Mouse (Mus musculus): ENCODE results near the gene Dnah12.
"Not testable (repeated sequence)": the region's sequence is repeated elsewhere in the genome, so short reads cannot be mapped to it uniquely, and the experiment has no call there.

Dnah12 gene

DNA sequence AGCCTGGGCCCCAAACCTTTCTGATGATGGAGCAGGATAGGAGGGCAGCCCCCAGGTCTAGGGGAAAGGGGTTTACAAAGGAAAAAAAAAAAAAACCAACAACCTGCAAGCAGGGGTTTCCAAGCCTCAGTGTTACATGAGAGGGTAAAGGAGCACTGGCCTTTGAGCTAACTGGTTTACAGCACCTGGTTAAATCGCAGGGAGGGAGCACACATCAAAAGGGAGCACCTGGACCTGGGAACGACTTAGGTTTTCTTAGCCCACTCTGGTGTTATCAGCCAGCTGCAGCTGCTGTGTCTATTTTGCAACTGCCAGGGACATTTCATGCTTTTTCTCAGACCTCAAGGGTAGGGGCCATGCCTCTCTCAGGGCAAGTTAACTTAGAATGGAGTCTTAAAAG is 26.6 kb downstream of the Dnah12 start:
- DNase-seq (ENCODE audit: low read depth) = not testable (repeated sequence)

DNA sequence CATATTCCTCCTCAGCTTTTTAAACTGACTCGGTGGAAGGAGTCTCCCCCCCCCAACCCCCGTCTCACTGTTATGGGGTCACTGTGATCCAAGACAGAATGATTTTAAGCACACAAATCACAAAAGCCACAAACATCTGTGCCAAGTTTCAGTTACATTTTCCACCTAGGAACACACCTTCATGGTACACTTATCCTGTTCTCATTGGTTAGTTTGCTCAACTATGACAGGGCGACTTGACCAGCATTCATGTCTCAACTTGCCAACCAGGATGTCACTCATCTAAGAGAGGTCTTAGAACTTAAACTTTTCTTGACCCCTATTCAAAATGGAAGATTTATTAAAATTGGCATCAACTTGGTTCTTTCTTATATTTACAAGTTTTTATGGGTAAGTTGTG is 31.8 kb downstream of the Dnah12 start:
- no peak for DNase-seq (ENCODE audit: low read depth)

DNA sequence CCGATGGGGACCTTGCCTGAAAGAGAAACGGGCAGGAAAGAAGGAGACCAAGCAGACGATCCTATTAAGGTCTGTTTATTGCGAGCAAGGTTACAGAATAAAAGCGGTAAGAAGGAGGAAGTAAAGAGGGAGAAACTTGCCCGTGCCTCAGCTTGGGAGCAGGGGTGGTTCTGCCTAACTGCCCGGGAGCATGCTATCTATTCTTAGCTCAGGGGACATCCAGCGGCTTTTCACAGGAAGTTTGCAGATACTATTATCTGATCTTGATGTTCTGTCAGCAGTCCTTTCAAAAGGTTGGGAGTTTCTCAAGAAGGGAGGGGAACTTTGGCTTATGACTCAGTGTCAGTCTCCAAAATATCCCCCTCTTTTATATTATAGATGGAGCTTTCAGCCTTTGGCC is 65.5 kb downstream of the Dnah12 start:
- DNase-seq (ENCODE audit: low read depth) = peak; percentile 89

DNA sequence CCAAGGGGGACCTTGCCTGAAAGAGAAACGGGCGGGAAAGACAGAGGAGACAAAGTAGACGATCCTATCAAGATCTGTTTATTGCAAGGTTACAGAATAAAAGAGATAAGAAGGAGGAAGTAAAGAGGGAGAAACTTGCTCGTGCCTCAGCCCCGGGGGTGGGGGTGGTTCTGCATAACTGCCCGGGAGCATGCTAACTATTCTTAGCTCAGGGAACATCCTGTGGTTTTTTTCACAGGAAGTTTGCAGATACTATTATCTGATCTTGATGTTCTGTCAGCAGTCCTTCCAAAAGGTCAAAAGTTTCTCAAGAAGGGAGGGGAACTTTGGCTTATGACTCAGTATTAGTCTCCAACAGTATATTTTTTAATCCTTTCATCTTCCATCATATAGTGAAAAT is 71.8 kb downstream of the Dnah12 start:
- peak; percentile 85 for DNase-seq (ENCODE audit: low read depth)

DNA sequence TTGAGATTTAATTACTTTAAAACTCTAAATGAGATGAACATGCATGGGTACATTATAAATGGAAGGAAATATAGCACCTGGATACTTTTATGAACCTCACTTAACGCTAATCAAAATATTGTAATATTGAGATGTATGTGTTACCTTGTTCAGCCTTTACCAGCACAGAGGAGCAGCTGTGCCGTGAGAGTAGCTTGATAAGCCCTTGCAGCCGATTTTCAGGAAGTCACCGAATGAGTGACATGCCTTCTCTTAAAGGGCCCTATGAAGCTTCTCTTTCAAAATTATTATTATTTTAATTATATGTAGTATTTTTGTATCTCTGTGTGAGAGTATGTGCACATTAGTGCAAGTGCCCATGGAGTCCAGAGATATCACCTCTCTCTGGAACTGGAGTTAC is 75.1 kb downstream of the Dnah12 start:
- no peak for DNase-seq (ENCODE audit: low read depth)

DNA sequence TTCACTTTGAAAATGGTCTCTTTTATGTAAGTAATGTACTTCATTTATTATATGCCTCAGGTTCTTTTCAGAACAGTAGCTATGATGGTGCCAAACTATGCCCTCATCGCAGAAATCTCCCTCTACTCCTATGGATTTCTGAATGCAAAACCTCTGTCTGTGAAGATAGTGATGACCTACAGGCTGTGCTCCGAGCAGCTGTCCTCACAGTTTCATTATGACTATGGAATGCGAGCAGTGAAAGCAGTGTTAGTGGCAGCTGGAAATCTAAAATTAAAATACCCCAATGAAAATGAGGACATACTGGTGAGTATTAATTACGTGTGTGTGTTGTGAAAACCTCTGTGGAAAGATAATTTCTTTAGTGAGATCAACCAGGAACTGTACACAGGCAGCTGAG is 80.5 kb downstream of the Dnah12 start:
- DNase-seq (ENCODE audit: low read depth) = no peak

DNA sequence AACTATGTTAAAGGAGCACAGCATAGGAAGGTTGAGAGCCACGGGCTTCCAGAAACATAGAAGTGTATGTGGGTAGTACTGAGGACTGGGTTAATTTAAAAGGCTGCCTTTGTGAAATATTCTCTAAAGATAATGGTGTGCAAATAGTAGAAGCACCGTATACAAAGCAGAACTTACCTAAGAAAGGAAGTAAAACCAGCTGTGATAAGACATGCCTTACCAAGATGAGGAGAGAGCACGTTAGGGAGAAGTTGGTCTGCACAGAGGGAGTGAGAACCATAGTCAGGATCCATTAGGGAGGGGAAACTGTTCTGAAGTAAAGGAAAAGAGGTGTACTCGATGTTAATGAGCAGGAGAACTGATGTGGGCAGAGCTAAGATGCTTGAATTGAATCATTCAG is 90.7 kb downstream of the Dnah12 start:
- DNase-seq (ENCODE audit: low read depth) = peak; percentile 32

DNA sequence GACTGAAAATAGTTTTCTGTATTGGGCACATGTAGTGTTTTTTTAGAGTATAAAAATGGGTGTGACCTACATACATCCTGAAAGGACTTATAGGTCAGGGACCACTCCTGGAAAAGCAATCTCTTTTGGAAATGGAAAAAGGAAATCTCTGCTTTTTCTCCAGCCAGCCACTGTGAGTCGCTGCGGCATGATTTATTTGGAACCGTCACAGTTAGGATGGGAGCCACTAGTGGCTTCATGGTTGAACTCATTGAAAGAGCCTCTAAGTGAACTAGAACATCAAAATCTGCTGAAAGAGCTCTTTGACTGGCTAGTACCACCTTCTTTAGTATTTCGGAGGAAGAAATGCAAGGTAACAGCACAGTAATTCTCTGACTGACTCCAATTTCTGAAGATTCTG is 92.6 kb downstream of the Dnah12 start:
- DNase-seq (ENCODE audit: low read depth) = no peak

DNA sequence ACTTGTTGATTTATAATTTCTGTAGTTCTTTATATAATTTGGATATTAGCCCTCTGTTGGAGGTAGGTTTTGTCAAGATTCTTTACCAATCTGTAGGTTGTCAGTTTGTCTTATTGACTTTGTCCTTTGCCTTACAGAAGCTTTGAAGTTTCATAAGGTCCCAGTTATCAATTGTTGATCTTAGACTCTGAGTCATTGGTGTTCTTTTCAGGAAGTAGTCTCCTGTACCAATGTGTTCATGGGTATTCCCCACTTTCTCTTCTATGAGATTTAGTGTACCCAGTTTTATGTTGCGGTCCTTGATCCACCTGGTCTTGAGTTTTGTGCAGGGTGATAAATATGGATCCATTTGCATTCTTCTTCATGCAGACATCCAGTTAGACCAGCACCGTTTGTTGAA is 101.4 kb downstream of the Dnah12 start:
- DNase-seq (ENCODE audit: low read depth) = peak; percentile 73

DNA sequence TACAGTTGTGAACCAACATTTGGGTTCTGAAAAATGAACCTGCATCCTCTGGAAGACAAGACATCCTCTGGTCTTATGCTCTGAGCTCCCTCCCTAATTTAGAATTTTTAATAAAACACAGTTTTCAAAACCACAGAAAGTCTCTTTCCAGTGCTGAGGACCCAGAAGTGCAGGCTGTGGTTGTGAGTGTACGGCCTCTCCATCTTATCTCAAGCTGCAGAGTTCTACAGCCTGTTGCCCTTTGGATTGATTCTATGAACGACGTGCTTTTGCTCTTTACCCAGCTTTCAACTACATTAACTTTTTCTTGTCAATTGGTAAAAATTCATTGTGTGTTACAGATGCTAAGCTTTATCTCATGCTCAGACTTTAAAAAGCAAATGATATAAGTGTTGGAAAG is 105.3 kb downstream of the Dnah12 start:
- peak; percentile 61 for DNase-seq (ENCODE audit: low read depth)

DNA sequence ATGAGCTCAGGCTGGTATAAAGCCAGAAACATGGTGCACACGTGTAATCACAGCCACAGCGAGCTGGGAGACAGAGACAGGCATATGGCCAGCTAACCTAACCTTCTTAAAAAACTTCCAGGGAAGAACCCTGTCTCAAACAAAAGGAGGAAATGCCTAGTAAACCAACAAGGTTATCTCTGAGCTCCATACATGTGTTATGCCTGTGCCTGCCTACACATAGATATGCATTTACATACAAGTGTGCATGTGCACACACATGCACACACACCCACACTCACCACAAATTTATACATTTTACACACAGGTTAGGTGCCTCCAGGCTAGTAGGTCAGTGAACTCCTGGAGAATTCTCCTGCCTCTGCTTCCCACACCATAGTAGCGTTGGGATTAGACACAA is 106.2 kb downstream of the Dnah12 start:
- DNase-seq (ENCODE audit: low read depth) = no peak

DNA sequence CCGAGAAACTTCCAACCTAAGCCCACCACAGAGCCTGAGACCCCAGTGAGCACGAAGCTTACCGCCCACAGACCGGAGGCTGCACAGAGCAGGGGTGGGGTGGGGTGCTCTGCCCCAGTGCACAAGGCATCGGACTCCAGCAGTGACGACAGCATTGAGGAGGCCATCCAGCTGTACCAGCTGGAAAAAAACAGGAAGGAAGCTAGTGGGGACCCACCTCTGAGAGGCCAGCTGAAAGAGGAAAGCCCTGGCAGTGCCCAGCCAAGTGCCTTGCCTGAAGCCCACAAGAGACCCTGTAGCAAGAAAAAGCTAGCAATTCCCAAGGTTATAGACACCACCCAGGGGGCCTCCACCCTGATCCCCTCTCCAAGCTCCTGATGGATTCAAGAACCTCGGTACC is 112.4 kb downstream of the Dnah12 start:
- no peak for DNase-seq (ENCODE audit: low read depth)

DNA sequence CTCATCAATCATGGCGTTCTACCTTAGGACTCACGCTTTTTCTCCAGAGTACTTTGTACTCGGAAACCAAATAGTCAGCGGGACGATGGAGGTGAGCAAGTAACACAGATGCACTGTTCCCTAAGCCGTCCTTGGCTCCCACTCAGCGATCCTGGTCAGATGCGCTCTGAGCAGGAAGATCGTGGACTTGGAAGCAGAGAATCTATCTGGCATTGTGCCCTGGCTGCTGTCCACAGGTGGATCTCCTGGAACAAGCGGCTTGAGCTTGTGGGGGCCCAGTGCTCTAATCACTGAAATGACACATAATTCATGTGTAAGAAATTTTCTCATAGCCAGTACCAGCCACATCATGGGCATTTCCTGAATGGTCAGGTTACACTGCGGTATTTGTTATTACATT is 119.7 kb downstream of the Dnah12 start:
- no peak for DNase-seq (ENCODE audit: low read depth)

DNA sequence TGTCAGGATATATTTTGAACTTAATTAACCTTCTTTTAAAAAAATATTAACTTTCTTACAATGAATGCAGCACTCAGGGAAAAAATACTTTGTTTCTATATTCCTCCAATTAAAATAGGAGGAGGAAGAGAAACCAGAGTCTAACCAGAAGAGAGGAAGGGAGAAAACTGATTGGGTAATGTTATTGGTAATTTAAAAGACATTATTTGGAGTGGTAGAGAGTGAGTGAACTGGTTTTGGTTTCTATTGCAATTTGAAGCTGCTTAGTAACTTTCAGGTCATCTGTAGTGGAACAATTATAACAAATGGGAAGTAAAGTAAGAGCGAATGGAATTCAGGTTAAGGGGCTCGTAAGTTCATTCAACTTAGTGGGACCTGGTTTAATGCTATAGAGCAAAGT is 120.8 kb downstream of the Dnah12 start:
- DNase-seq (ENCODE audit: low read depth) = no peak

DNA sequence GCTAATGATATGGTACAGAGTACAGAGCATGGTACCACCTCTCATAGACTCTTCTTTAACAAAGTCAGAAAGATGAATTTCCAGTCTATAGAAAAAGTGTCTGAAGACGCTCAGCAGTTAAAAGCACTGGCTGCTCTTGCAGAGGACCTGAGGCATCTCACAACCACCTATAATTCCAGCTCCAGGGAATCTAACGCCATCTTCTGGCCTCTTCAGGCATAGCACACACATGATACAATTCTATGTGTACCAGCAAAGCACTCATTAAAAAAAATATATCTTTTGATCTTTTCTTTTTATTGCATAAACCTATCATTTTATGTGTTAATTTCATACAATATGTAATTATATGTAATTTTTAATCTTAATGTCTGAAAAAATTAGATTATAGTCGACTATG is 121.8 kb downstream of the Dnah12 start:
- peak; percentile 78 for DNase-seq (ENCODE audit: low read depth)

DNA sequence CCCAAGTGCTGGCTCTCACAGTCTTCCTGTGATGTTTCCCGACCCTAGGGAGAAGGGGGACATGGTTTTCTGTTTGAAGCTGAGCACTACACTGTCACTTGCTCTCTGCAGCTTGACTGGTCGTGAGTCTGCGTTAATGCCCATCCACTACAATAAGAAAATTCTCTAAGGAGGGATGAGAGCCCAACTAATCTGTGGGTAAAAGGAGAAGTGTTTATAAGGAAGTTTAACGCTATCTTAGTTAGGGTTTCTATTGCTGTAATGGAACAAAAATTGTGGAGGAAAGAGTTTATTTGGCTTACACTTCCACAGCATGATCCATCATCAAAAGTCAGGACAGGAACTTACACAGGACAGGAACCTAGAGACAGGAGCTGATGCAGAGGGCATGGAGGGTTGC is 123.7 kb downstream of the Dnah12 start:
- DNase-seq (ENCODE audit: low read depth) = peak; percentile 16

DNA sequence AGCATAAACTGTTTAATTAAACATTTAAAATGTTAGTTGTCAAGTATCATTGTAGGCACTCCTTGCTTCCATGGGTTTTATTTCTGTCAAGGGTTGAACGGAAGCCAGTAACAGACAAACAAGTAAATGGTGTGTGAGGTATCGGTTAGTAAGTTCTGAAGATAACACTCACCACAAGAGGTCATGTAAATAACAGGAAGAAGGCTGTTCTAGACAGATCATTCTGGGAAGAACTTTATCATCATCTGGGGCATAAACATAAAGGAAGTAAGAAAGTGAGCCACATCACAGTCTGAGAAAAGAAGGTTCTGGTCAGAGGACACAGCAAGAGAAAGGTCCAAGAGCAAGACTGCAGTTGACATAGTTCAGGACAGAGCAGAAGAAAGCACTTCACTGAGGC is 132.9 kb downstream of the Dnah12 start:
- peak; percentile 91 for DNase-seq (ENCODE audit: low read depth)

DNA sequence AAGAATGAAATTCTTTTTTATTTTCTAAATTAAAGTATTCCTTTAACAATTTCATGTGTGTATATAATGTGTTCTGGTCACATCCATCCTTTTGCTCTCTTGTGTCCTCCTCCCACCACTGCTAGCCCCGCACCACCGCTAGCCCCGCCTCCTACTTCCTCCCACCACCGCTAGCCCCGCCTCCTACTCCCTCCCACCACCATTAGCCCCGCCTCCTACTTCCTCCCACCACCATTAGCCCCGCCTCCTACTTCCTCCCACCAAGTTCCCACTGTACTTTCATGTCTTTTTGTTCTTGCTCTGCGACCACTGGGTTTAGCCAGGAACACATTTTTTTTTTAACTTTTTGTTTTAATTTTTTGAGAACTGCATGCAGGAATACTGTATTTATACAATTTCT is 160.0 kb downstream of the Dnah12 start:
- DNase-seq (ENCODE audit: low read depth) = peak; percentile 62

DNA sequence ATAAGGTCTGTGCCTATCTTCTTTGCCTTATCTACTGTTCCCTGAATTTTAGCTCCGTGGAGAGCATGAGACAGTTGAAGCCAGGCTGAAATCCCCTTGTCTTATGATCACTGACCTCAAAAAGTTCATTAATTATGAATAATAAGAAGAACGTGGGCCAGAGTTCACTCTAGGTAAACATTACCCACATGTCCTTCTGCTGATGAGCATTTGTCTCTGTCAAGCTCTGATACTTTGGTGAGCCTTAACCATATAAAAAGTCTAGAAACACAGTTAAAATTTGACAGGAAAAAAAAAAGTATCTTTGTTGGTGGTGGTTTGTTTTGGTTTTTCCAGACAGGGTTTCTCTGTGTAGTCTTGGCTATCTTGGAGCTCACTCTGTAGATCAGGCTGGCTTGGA is 161.0 kb downstream of the Dnah12 start:
- no peak for DNase-seq (ENCODE audit: low read depth)

DNA sequence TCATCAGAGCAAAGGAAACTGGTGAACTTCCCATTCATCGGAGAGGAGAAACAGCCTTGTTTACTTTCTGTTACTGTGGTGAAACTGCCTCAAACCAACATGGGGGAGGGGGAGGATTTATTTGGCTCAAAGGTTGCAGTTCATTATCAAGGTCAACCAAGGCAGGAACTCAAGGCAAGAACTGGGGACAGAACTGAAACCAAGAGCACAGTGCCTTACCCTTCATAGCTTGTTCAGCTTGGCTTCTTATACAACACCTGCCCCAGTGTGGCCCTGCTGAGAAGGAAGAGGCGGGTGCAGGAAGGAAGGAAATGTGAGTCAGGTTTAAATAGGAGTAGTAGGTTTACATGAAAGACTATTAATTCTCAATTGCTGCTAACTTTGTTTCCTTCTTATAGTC is 165.3 kb downstream of the Dnah12 start:
- peak; percentile 95 for DNase-seq (ENCODE audit: low read depth)

DNA sequence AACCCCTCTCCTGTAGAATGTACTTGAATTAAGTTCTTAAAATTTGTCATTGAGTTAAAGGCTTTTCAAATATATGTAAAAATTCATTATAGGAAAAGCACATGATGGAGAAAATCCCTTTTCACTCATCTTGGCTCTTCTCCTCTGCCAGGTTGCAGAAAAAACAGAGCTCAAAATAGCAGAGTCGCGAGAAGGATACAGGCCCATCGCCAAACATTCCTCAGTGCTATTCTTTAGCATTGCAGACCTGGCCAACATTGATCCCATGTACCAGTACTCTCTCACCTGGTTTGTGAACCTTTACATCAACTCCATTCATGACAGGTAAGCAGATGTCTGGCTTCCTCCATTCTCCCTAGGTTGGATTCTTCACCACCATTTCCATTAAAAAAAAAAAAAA is 165.9 kb downstream of the Dnah12 start:
- DNase-seq (ENCODE audit: low read depth) = no peak

DNA sequence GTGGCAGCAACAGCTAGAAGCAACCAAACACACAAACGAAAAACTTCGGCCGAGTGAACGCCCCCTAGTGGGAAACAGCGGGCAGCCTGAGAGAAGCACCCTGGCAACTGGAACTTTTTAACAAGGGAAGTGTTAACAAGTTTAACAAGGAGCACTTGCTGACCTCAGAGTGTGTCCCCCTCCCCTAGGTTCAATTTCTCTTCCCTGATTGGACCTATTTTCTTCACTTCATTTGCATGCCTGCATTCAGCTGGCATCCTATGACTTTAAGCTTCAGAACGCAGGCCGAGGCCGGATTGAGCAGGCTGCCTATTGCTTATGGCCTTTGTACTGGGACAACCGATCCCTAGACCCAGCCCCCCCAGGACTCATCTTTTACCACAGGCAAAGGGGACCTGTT is 174.3 kb downstream of the Dnah12 start:
- no peak for DNase-seq (ENCODE audit: low read depth)

DNA sequence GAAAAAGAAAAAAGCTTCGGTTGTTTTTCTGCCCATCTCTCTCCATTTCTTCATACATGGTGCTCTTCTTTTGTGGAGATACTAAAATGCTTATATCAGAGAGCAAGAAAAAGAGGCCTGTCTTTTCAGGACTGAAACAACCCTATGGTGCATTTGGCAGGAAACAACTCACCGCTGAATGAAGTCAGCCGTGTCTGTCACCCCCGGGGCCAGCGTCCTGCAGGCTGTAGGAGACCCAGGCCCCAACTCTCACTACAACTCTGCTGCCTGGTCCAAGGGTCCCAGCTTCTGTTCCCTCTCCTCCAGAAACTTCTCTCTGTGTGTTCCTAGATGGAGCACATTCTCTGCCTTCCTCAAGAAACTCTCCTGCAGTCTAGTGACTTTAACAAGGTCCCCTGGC is 175.2 kb downstream of the Dnah12 start:
- no peak for DNase-seq (ENCODE audit: low read depth)

DNA sequence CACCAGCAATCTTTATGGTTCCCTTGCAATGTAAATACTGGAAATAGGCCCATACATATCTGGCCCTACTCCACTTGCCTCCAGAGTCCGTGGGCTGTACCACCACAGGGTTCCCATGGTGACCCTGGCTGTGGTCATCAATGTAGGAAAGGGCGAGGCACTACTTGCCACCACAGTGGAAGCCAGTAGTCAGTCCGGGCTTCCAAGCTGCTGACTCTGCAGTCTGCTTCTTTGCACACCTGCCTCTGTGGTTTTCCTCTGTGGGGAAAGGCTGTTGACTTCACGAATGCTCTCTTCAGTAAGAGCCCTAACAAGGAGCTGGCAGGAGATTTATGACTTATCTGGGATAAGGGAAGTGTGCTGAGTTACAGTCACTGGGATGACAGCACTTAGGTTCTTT is 185.7 kb downstream of the Dnah12 start:
- peak; percentile 94 for DNase-seq (ENCODE audit: low read depth)

DNA sequence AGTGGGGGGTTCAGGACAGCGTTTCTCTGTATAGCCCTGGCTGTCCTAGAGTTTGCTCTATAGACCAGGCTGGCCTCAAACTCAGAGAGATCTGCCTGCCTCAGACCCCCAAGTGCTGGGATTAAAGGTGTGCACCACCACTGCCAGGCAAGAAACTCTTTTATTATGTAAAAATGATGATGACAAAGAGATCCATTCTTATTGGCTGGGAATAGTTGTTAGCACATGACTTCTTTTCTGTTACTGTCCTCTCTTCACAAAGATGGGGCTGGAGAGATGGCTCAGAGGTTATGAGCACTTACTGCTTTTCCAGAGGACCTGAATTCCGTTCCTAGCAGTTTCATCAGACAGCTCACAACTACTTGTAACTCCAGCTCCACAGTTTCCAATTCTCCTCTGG is 186.9 kb downstream of the Dnah12 start:
- no peak for DNase-seq (ENCODE audit: low read depth)
